Mouse (Mus musculus): ENCODE results near the gene Tex2. TPM values are rescaled to one million over a fixed set of nuclear protein-coding genes. Genes with fewer than 3 reads are reported as not detected.
A peak's percentile ranks its signal among the peaks of the same experiment; 100 is the strongest.

Tex2 gene
- polyA plus RNA-seq, 1 experiment from 2014 or later: 7.6 TPM

DNA sequence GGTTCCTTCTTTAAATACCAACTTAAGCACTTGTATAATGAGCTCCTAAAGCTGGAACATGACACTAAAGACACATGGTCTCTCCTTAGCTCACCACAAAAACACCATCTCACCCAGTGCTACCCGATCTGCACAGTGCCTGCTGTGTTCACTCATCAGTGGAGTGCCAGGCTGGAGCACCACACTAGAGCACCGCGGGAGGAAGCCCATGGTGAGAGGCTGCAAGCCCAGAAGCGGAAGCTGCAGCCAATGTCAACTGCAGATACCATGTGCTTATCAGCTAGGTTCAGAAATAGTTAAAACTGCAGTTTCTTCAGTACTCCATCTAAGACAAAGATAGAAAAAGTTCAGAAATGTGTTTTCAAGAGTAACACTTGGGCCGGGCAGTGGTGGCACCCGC lies 14.9 kb downstream of the Tex2 start:
- no peak for DNase-seq (ENCODE audit: low spot score)
- Histone ChIP-seq H3K36me3 (ENCODE audit: control insufficient read depth, insufficient read depth, low read length) (no peaks in the 10 kb centered on the region), H3K4me3 (ENCODE audit: low read depth, low read length) (no peak overlapping the region), H3K4me2 (ENCODE audit: low read depth, severe bottlenecking) (no peak overlapping the region), H3K27ac (replicated peaks; ENCODE audit: low read depth, low read length) (no peak overlapping the region), H3K9ac (ENCODE audit: low read length) (no peak overlapping the region), H3K9me3 (ENCODE audit: control insufficient read depth, low read length) (no peaks in the 10 kb centered on the region), H3K27me3 (ENCODE audit: control insufficient read depth, insufficient read depth, low read length) (no peaks in the 10 kb centered on the region), H3K4me1 (ENCODE audit: control insufficient read depth, insufficient read depth, low read length) (no peaks in the 10 kb centered on the region)
- 80% methylated on average over 6 of the region's 6 CpGs for WGBS
- ATAC-seq (ENCODE audit: insufficient number of reproducible peaks, low FRiP score, low TSS enrichment, low read depth): no peak

DNA sequence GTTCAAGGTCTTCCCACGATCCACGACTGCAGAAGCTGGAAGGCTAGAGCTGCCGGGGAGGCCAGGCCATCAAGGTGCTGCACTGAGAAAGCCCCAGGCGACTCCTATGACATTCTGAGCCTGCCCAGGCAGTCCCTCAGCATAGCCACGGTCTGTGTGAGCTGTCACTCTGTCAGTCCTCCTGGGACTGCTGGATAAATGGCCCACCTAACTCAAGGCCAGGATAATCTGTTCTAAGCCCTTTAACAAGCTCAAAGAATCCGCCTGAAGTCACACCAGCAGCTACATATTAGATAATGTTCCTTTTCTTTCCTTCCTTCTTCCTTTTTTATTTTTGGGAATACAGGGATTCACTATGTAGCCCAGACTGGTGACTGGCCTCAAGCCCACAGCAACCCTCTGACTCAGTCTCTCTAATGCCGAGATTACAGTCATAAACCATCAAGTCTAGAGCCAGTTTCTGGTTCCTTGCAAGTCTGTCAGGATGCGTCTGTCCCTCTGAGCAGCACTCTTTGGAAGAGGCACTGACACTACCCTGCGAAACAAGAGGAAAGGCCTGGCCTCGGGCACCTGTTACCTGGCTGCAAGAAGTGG lies 15.4 kb downstream of the Tex2 start:
- no peak overlapping the region for H3K27ac ChIP-seq (replicated peaks; ENCODE audit: low read depth, low read length)
- ATAC-seq (ENCODE audit: insufficient number of reproducible peaks, low FRiP score, low TSS enrichment, low read depth) (no peak), DNase-seq (ENCODE audit: low spot score) (no peak)
- no peak overlapping the region for H3K4me3 ChIP-seq (ENCODE audit: low read depth, low read length)
- 63% methylated on average over 10 of the region's 10 CpGs for WGBS
- H3K4me2 ChIP-seq (ENCODE audit: low read depth, severe bottlenecking): no peak overlapping the region
- no peak overlapping the region for H3K9ac ChIP-seq (ENCODE audit: low read length)
- H3K27me3 ChIP-seq (ENCODE audit: control insufficient read depth, insufficient read depth, low read length): no peaks in the 10 kb centered on the region
- no peaks in the 10 kb centered on the region for H3K4me1 ChIP-seq (ENCODE audit: control insufficient read depth, insufficient read depth, low read length)
- no peaks in the 10 kb centered on the region for H3K9me3 ChIP-seq (ENCODE audit: control insufficient read depth, low read length)
- H3K36me3 ChIP-seq (ENCODE audit: control insufficient read depth, insufficient read depth, low read length): no peaks in the 10 kb centered on the region

DNA sequence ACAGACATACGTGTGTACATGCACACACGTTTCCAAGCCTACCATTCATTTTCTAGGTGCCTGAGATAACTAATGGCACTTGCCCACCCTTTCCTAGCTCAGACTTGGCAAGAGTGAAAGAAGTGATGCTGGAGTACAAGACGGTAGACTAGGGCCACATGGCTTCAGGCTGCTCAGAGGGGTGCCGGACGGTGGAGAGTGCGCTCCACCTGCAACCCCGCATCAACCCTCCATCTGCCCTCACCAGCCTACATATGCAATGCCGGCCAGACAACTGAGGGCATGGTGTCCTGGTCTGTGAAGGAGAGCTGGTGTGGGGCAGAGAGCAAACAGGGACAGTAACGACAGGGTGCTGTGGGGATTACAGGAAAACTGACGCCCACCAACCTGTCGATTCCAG lies 22.0 kb downstream of the Tex2 start:
- no peaks in the 10 kb centered on the region for H3K36me3 ChIP-seq (ENCODE audit: control insufficient read depth, insufficient read depth, low read length)
- no peaks in the 10 kb centered on the region for H3K27me3 ChIP-seq (ENCODE audit: control insufficient read depth, insufficient read depth, low read length)
- no peaks in the 10 kb centered on the region; the same call in 1 of the 2 replicates for H3K4me1 ChIP-seq (ENCODE audit: control insufficient read depth, insufficient read depth, low read length)
- 91% methylated on average over 11 of the region's 11 CpGs for WGBS
- H3K4me2 ChIP-seq (ENCODE audit: low read depth, severe bottlenecking): no peak overlapping the region
- ATAC-seq (ENCODE audit: insufficient number of reproducible peaks, low FRiP score, low TSS enrichment, low read depth): no peak
- H3K4me3 ChIP-seq (ENCODE audit: low read depth, low read length): no peak overlapping the region
- no peak overlapping the region for H3K27ac ChIP-seq (replicated peaks; ENCODE audit: low read depth, low read length)
- H3K9ac ChIP-seq (ENCODE audit: low read length): no peak overlapping the region
- H3K9me3 ChIP-seq (ENCODE audit: control insufficient read depth, low read length): no peaks in the 10 kb centered on the region
- DNase-seq (ENCODE audit: low spot score): no peak

DNA sequence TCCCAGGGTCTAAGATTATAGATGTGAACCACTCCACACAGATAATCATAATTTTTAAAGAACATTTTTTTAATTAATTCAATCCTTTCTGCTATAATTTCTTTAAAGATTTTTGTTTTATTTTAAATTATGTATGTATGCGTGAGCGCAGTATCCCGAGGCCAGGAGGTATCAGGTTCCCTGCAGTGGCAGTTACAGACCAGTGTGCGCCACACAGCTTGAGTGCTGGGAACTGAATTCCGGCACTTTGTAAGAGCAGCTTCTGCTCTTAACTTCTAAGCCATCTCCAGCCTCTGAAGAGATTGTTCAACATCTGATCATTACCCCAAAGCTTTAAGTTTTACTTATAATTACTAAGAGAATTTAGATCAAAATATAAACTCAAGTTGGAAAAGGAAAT lies 23.1 kb downstream of the Tex2 start:
- WGBS: 44% methylated on average over 5 of the region's 5 CpGs
- Histone ChIP-seq H3K36me3 (ENCODE audit: control insufficient read depth, insufficient read depth, low read length) (no peaks in the 10 kb centered on the region), H3K9me3 (ENCODE audit: control insufficient read depth, low read length) (no peaks in the 10 kb centered on the region), H3K27me3 (ENCODE audit: control insufficient read depth, insufficient read depth, low read length) (no peaks in the 10 kb centered on the region), H3K4me2 (ENCODE audit: low read depth, severe bottlenecking) (no peak overlapping the region), H3K27ac (replicated peaks; ENCODE audit: low read depth, low read length) (no peak overlapping the region), H3K4me3 (ENCODE audit: low read depth, low read length) (no peak overlapping the region), H3K4me1 (ENCODE audit: control insufficient read depth, insufficient read depth, low read length) (no peaks in the 10 kb centered on the region; the same call in 1 of the 2 replicates), H3K9ac (ENCODE audit: low read length) (no peak overlapping the region)
- ATAC-seq (ENCODE audit: insufficient number of reproducible peaks, low FRiP score, low TSS enrichment, low read depth) (no peak), DNase-seq (ENCODE audit: low spot score) (no peak)

DNA sequence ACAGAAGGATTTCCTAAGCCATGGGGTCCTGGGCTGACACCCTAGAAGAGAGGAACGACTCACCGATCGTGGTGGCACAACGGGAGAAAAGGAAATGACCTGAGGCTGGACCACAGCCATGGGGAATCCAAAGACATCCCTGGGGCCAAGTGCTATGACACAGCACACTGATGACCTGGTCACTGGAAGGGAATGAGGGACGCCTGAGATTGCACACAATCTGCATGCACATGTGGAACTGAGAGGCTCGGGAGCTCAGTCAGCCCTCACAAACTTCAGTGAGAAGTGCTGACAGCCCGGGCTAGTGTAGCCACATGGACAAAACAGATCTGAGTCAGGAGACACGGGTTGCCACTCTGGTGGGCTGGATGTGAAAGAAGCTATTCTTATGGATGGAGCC lies 24.4 kb downstream of the Tex2 start:
- no peaks in the 10 kb centered on the region for H3K27me3 ChIP-seq (ENCODE audit: control insufficient read depth, insufficient read depth, low read length)
- H3K36me3 ChIP-seq (ENCODE audit: control insufficient read depth, insufficient read depth, low read length): no peaks in the 10 kb centered on the region
- no peak overlapping the region for H3K4me3 ChIP-seq (ENCODE audit: low read depth, low read length)
- no peaks in the 10 kb centered on the region; the same call in 1 of the 2 replicates for H3K4me1 ChIP-seq (ENCODE audit: control insufficient read depth, insufficient read depth, low read length)
- no peak overlapping the region for H3K9ac ChIP-seq (ENCODE audit: low read length)
- no peak overlapping the region for H3K27ac ChIP-seq (replicated peaks; ENCODE audit: low read depth, low read length)
- DNase-seq (ENCODE audit: low spot score) (no peak), ATAC-seq (ENCODE audit: insufficient number of reproducible peaks, low FRiP score, low TSS enrichment, low read depth) (no peak)
- no peak overlapping the region for H3K4me2 ChIP-seq (ENCODE audit: low read depth, severe bottlenecking)
- H3K9me3 ChIP-seq (ENCODE audit: control insufficient read depth, low read length): no peaks in the 10 kb centered on the region
- WGBS: 52% methylated on average over 8 of the region's 8 CpGs

DNA sequence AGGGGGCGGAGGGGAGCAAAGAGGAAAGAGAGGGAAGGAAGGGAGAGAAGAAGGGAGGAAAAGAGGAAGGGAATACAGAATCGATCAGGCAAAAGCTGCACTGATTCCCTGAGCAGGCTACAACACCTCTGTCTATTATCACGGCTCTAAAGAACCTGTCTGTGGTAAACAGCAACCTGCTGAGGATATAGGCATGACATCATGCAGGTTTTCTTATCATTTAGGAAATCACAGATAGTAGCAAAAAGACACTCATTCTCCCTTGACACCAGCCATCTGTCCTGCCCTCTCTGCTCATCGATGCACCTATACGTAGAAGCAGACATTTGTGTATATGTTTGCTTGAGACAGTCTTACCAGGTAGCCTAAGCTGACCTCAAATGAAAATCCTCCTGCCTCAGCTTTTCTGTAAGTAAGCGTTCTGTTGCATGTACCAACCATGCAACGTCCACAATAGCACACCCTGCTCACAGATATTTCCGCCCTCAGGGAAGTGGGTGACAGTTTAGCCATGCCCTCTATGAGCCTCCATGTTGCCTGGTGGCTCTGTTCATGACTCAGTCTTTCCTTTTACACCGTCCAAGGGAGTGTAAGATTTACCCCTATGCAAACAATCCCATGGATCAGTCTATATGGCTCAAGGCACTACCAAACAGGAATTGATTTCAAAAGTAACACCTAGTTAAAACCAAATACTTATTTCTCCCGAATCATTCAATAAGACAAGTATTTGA lies 25.3 kb downstream of the Tex2 start:
- no peaks in the 10 kb centered on the region for H3K27me3 ChIP-seq (ENCODE audit: control insufficient read depth, insufficient read depth, low read length)
- H3K9me3 ChIP-seq (ENCODE audit: control insufficient read depth, low read length): no peaks in the 10 kb centered on the region
- no peaks in the 10 kb centered on the region for H3K36me3 ChIP-seq (ENCODE audit: control insufficient read depth, insufficient read depth, low read length)
- DNase-seq (ENCODE audit: low spot score) (no peak), ATAC-seq (ENCODE audit: insufficient number of reproducible peaks, low FRiP score, low TSS enrichment, low read depth) (no peak)
- no peak overlapping the region for H3K27ac ChIP-seq (replicated peaks; ENCODE audit: low read depth, low read length)
- 82% methylated on average over 10 of the region's 10 CpGs for WGBS
- no peak overlapping the region for H3K4me2 ChIP-seq (ENCODE audit: low read depth, severe bottlenecking)
- H3K4me1 ChIP-seq (ENCODE audit: control insufficient read depth, insufficient read depth, low read length): no peaks in the 10 kb centered on the region; the same call in 1 of the 2 replicates
- H3K4me3 ChIP-seq (ENCODE audit: low read depth, low read length): no peak overlapping the region
- no peak overlapping the region for H3K9ac ChIP-seq (ENCODE audit: low read length)

DNA sequence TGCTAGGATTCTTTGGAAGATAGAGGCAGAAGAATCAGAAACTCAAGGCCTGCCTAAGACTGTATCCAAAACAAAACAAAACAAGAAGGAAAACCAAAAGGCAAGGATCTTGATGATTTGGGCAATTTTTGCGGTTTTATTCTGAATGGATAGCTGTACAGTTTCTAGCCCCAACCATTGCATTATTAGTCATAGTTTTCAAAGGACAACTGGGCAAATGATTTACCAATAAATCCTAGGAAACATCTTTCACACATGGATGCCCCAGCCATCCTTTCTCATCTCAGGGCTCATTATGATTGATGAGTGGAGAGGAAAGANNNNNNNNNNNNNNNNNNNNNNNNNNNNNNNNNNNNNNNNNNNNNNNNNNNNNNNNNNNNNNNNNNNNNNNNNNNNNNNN lies 29.4 kb downstream of the Tex2 start:
- H3K4me1 ChIP-seq (ENCODE audit: control insufficient read depth, insufficient read depth, low read length): no peaks in the 10 kb centered on the region
- H3K27ac ChIP-seq (replicated peaks; ENCODE audit: low read depth, low read length): 0 out of 2 replicates have a peak overlapping the region, but pooled peaks have one; percentile 8
- H3K27me3 ChIP-seq (ENCODE audit: control insufficient read depth, insufficient read depth, low read length): no peaks in the 10 kb centered on the region
- H3K4me3 ChIP-seq (ENCODE audit: low read depth, low read length): no peak overlapping the region
- no peaks in the 10 kb centered on the region for H3K9me3 ChIP-seq (ENCODE audit: control insufficient read depth, low read length)
- H3K36me3 ChIP-seq (ENCODE audit: control insufficient read depth, insufficient read depth, low read length): no peaks in the 10 kb centered on the region
- H3K4me2 ChIP-seq (ENCODE audit: low read depth, severe bottlenecking): no peak overlapping the region
- DNase-seq (ENCODE audit: low spot score) (no peak), ATAC-seq (ENCODE audit: insufficient number of reproducible peaks, low FRiP score, low TSS enrichment, low read depth) (no peak)
- H3K9ac ChIP-seq (ENCODE audit: low read length): no peak overlapping the region
- 100% methylated on average over 1 of the region's 1 CpGs for WGBS

DNA sequence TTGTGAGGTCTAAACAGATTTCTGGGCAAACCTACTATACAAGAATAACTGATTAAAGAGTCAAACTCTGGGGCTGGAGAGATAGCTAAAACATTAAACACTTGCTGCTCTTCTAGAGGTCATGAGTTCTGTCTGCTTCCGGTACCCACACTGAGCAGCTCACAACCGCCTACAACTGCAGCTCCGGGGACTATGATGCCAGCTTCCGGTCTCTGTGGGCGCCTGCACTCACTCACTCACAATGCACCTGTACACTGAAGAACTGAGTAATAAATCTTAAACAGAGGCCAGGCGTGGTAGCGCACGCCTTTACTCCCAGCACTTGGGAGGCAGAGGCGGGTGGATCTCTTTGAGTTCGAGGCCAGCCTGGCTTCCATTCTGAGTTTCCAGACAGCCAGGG lies 31.9 kb downstream of the Tex2 start:
- Histone ChIP-seq H3K4me3 (ENCODE audit: low read depth, low read length) (no peak overlapping the region), H3K27ac (replicated peaks; ENCODE audit: low read depth, low read length) (no peak overlapping the region), H3K9me3 (ENCODE audit: control insufficient read depth, low read length) (no peaks in the 10 kb centered on the region), H3K36me3 (ENCODE audit: control insufficient read depth, insufficient read depth, low read length) (no peaks in the 10 kb centered on the region), H3K4me1 (ENCODE audit: control insufficient read depth, insufficient read depth, low read length) (no peaks in the 10 kb centered on the region), H3K9ac (ENCODE audit: low read length) (no peak overlapping the region), H3K4me2 (ENCODE audit: low read depth, severe bottlenecking) (no peak overlapping the region), H3K27me3 (ENCODE audit: control insufficient read depth, insufficient read depth, low read length) (no peaks in the 10 kb centered on the region)
- DNase-seq (ENCODE audit: low spot score) (no peak), ATAC-seq (ENCODE audit: insufficient number of reproducible peaks, low FRiP score, low TSS enrichment, low read depth) (no peak)
- 93% methylated on average over 10 of the region's 10 CpGs for WGBS
